Mouse (Mus musculus) forebrain, embryonic 15.5 days (tissue): ENCODE results near the gene Pold2. TPM values are rescaled to one million over a fixed set of nuclear protein-coding genes. Genes with fewer than 3 reads are reported as not detected.

ENCODE experiments used
- ATAC-seq: fragments of 200-750 bp; cut with Nextera tagmentation; replicated peaks from 2 replicates; pipeline ENCODE4 v1.8.0; 2017; ENCODE audit warnings: mild to moderate bottlenecking, moderate TSS enrichment, moderate library complexity
- H3K27ac ChIP-seq: fragments of 300-500 bp; sonication (generic); replicated peaks from 2 replicates; pipeline ENCODE4 v1.5.1; 2015; ENCODE audit warnings: mild to moderate bottlenecking, inconsistent platforms
- H3K27me3 ChIP-seq: fragments of 300-500 bp; sonication (generic); 2 replicates; pipeline ENCODE4 v1.6.1; 2015; ENCODE audit warnings: inconsistent platforms
- H3K36me3 ChIP-seq: fragments of 300-500 bp; sonication (generic); 2 replicates; pipeline ENCODE4 v1.6.1; 2015; ENCODE audit warnings: mild to moderate bottlenecking, inconsistent platforms
- H3K4me1 ChIP-seq: fragments of 300-500 bp; sonication (generic); 2 replicates; pipeline ENCODE4 v1.6.1; 2015; ENCODE audit warnings: inconsistent platforms
- H3K4me2 ChIP-seq: fragments of 300-500 bp; sonication (generic); replicated peaks from 2 replicates; pipeline ENCODE4 v1.6.1; 2015; ENCODE audit warnings: mild to moderate bottlenecking, inconsistent platforms
- H3K4me3 ChIP-seq: fragments of 300-500 bp; sonication (generic); 2 replicates; pipeline ENCODE4 v1.5.1; 2015; ENCODE audit warnings: mild to moderate bottlenecking, inconsistent platforms
- H3K9ac ChIP-seq: fragments of 300-500 bp; sonication (generic); replicated peaks from 2 replicates; pipeline ENCODE4 v1.6.1; 2015; ENCODE audit warnings: mild to moderate bottlenecking, inconsistent platforms
- H3K9me3 ChIP-seq: fragments of 300-500 bp; sonication (generic); 2 replicates; pipeline ENCODE4 v1.6.1; 2016; ENCODE audit warnings: inconsistent platforms
- WGBS: fragments of 180-500 bp; shearing (Covaris S2); methylation state at CpG from one replicate; pipeline ENCODE4 v1.1.7; 2015; ENCODE audit warnings: mixed read lengths; 5-methylcytosine and 5-hydroxymethylcytosine counted together
- polyA plus RNA-seq: library from polyadenylated mRNA; unstranded; fragments of >200 nt; fragmentation: Nextera tagmentation; extraction: Ambion mirVana; gene quantifications from 2 replicates; pipeline ENCODE4 v1.2.1, GENCODE M21; 2015

Gene Pold2
- polyA plus RNA-seq, 1 experiment from 2014 or later, result 72.6 TPM

GRCm38 (mm10) chr11:5869331-5869730 is 8.8 kb downstream of the Pold2 start:
- no peak overlapping the region for H3K4me3 ChIP-seq
- H3K4me2 ChIP-seq, result no peak overlapping the region
- H3K36me3 ChIP-seq, result peaks cover 19% of the 10 kb centered on the region
- no peak overlapping the region for H3K27ac ChIP-seq
- H3K27me3 ChIP-seq, result no peaks in the 10 kb centered on the region
- WGBS, result 94% methylated on average over 16 of the region's 16 CpGs
- H3K9me3 ChIP-seq, result no peaks in the 10 kb centered on the region
- no peak overlapping the region for H3K9ac ChIP-seq
- H3K4me1 ChIP-seq, result no peaks in the 10 kb centered on the region
- no peak for ATAC-seq

GRCm38 (mm10) chr11:5868324-5868723 is 9.8 kb downstream of the Pold2 start:
- no peak overlapping the region for H3K4me2 ChIP-seq
- peaks cover 16% of the 10 kb centered on the region for H3K36me3 ChIP-seq
- H3K27ac ChIP-seq, result no peak overlapping the region
- 92% methylated on average over 12 of the region's 12 CpGs for WGBS
- H3K9me3 ChIP-seq, result no peaks in the 10 kb centered on the region
- no peaks in the 10 kb centered on the region for H3K27me3 ChIP-seq
- no peak overlapping the region for H3K4me3 ChIP-seq
- no peak overlapping the region for H3K9ac ChIP-seq
- no peak for ATAC-seq
- no peaks in the 10 kb centered on the region for H3K4me1 ChIP-seq

- Histone ChIP-seq H3K36me3 (peaks cover 8% of the 10 kb centered on the region), H3K9me3 (no peaks in the 10 kb centered on the region), H3K4me3 (no peak overlapping the region), H3K27me3 (peaks cover 9% of the 10 kb centered on the region), H3K4me2 (no peak overlapping the region), H3K9ac (no peak overlapping the region), H3K4me1 (no peaks in the 10 kb centered on the region), H3K27ac (no peak overlapping the region)
- no peak for ATAC-seq
- 87% methylated on average over 2 of the region's 2 CpGs for WGBS
Measured at GRCm38 (mm10) chr11:5867196-5867595, 10.9 kb downstream of the Pold2 start.

- Histone ChIP-seq H3K4me1 (peaks cover 12% of the 10 kb centered on the region), H3K4me2 (peak overlapping the region; percentile 56), H3K36me3 (no peaks in the 10 kb centered on the region), H3K4me3 (peak overlapping the region; percentile 31; the same call in 1 of the 2 replicates), H3K9me3 (no peaks in the 10 kb centered on the region), H3K9ac (0 out of 2 replicates have a peak overlapping the region, but pooled peaks have one; percentile 1), H3K27me3 (peaks cover 27% of the 10 kb centered on the region), H3K27ac (no peak overlapping the region)
- WGBS, result 36% methylated on average over 15 of the region's 15 CpGs
- no peak for ATAC-seq
Measured at GRCm38 (mm10) chr11:5862394-5863105, 15.5 kb downstream of the Pold2 start.

GRCm38 (mm10) chr11:5861678-5862393 is 16.3 kb downstream of the Pold2 start, which contains the start of gene Aebp1:
TSS of gene Aebp1 (plus strand) at chr11:5861947.
- peak; percentile 47; the same call in 1 of the 2 replicates for ATAC-seq
- Histone ChIP-seq H3K4me3 (peak within 1 kb of the TSS; percentile 31), H3K27me3 (peaks cover 27% of the 10 kb centered on the region)

GRCm38 (mm10) chr11:5860639-5861038 is 17.5 kb downstream of the Pold2 start:
- WGBS, result 59% methylated on average over 6 of the region's 6 CpGs
- Histone ChIP-seq H3K27me3 (peaks cover 27% of the 10 kb centered on the region), H3K4me3 (no peak overlapping the region), H3K4me2 (no peak overlapping the region), H3K4me1 (peaks cover 12% of the 10 kb centered on the region), H3K36me3 (no peaks in the 10 kb centered on the region), H3K9ac (no peak overlapping the region), H3K27ac (no peak overlapping the region), H3K9me3 (no peaks in the 10 kb centered on the region)
- ATAC-seq, result no peak

More at GRCm38 (mm10) chr11:5861678-5862393, 16.3 kb downstream of the Pold2 start, which contains the start of gene Aebp1:
- Histone ChIP-seq H3K4me1 (peaks cover 12% of the 10 kb centered on the region), H3K9me3 (no peaks in the 10 kb centered on the region), H3K4me2 (peak within 1 kb of the TSS; percentile 56), H3K9ac (peak within 1 kb of the TSS; percentile 1), H3K36me3 (no peaks in the 10 kb centered on the region), H3K27ac (no peak within 1 kb of the TSS)
- 4% methylated on average over 58 of the region's 59 CpGs for WGBS

- Histone ChIP-seq H3K4me3 (no peak overlapping the region), H3K27me3 (peaks cover 27% of the 10 kb centered on the region), H3K9ac (no peak overlapping the region), H3K36me3 (no peaks in the 10 kb centered on the region), H3K27ac (no peak overlapping the region), H3K4me1 (peaks cover 12% of the 10 kb centered on the region), H3K9me3 (no peaks in the 10 kb centered on the region), H3K4me2 (no peak overlapping the region)
- 86% methylated on average over 13 of the region's 13 CpGs for WGBS
- no peak for ATAC-seq
Measured at GRCm38 (mm10) chr11:5859883-5860550, 18.1 kb downstream of the Pold2 start.

GRCm38 (mm10) chr11:5858723-5859122 is 19.4 kb downstream of the Pold2 start:
- Histone ChIP-seq H3K9ac (no peak overlapping the region), H3K4me1 (peaks cover 12% of the 10 kb centered on the region), H3K4me2 (no peak overlapping the region), H3K4me3 (no peak overlapping the region), H3K9me3 (no peaks in the 10 kb centered on the region), H3K27ac (no peak overlapping the region), H3K36me3 (no peaks in the 10 kb centered on the region), H3K27me3 (peaks cover 27% of the 10 kb centered on the region)
- WGBS, result 63% methylated on average over 1 of the region's 1 CpGs
- ATAC-seq, result no peak

GRCm38 (mm10) chr11:5856479-5857130 is 21.5 kb downstream of the Pold2 start:
- Histone ChIP-seq H3K27ac (no peak overlapping the region), H3K4me3 (no peak overlapping the region), H3K4me1 (peaks cover 7% of the 10 kb centered on the region), H3K27me3 (peaks cover 12% of the 10 kb centered on the region), H3K9ac (no peak overlapping the region), H3K4me2 (no peak overlapping the region), H3K9me3 (no peaks in the 10 kb centered on the region), H3K36me3 (no peaks in the 10 kb centered on the region)
- ATAC-seq, result no peak
- WGBS, result 88% methylated on average over 8 of the region's 8 CpGs

GRCm38 (mm10) chr11:5855902-5856301 is 22.2 kb downstream of the Pold2 start:
- WGBS, result 51% methylated on average over 7 of the region's 7 CpGs
- no peaks in the 10 kb centered on the region for H3K36me3 ChIP-seq
- H3K4me2 ChIP-seq, result no peak overlapping the region
- H3K4me3 ChIP-seq, result no peak overlapping the region
- no peak overlapping the region for H3K27ac ChIP-seq
- no peak overlapping the region for H3K9ac ChIP-seq
- H3K27me3 ChIP-seq, result peaks cover 6% of the 10 kb centered on the region; the same call in 1 of the 2 replicates
- 0 out of 2 replicates have a peak, but pooled peaks cover under 1% of the 10 kb centered on the region for H3K4me1 ChIP-seq
- no peaks in the 10 kb centered on the region for H3K9me3 ChIP-seq
- no peak for ATAC-seq

GRCm38 (mm10) chr11:5855481-5855880 is 22.6 kb downstream of the Pold2 start:
- no peaks in the 10 kb centered on the region for H3K4me1 ChIP-seq
- H3K9ac ChIP-seq, result no peak overlapping the region
- ATAC-seq, result no peak
- no peak overlapping the region for H3K27ac ChIP-seq
- no peak overlapping the region for H3K4me3 ChIP-seq
- peaks cover 2% of the 10 kb centered on the region; the same call in 1 of the 2 replicates for H3K27me3 ChIP-seq
- H3K36me3 ChIP-seq, result no peaks in the 10 kb centered on the region
- no peaks in the 10 kb centered on the region for H3K9me3 ChIP-seq
- no peak overlapping the region for H3K4me2 ChIP-seq
